Mouse (Mus musculus): ENCODE results near the gene Setd3. TPM values are rescaled to one million over a fixed set of nuclear protein-coding genes. Genes with fewer than 3 reads are reported as not detected.

The Setd3 gene
- polyA plus RNA-seq, 1 experiment from 2014 or later = 103 TPM

GRCm38 (mm10) chr12:108216611-108217370, 37.7 kb upstream of the Setd3 start:
- H3K4me2 ChIP-seq (replicated peaks) = no peak overlapping the region

GRCm38 (mm10) chr12:108215090-108215489, 36.0 kb upstream of the Setd3 start:
- no peak for ATAC-seq (ENCODE audit: insufficient number of reproducible peaks, insufficient read depth, low FRiP score, low TSS enrichment)
- H3K4me1 ChIP-seq = peaks cover 70% of the 10 kb centered on the region
- no peak overlapping the region for H3K4me2 ChIP-seq (replicated peaks)
- whole genome bisulfite sequencing = 19% methylated on average over 8 of the region's 8 CpGs
- peak overlapping the region; percentile 0; the same call in 1 of the 2 replicates for H3K27ac ChIP-seq
- no peaks in the 10 kb centered on the region for H3K9me3 ChIP-seq
- no peak overlapping the region for H3K4me3 ChIP-seq
- no peak overlapping the region for H3K9ac ChIP-seq
- H3K36me3 ChIP-seq = no peaks in the 10 kb centered on the region
- no peaks in the 10 kb centered on the region for H3K27me3 ChIP-seq

More at GRCm38 (mm10) chr12:108216611-108217370, 37.7 kb upstream of the Setd3 start:
- Histone ChIP-seq H3K27ac (no peak overlapping the region), H3K9ac (no peak overlapping the region), H3K36me3 (no peaks in the 10 kb centered on the region), H3K27me3 (no peaks in the 10 kb centered on the region), H3K4me3 (no peak overlapping the region), H3K9me3 (no peaks in the 10 kb centered on the region), H3K4me1 (peaks cover 76% of the 10 kb centered on the region)
- WGBS = 77% methylated on average over 11 of the region's 11 CpGs
- no peak for ATAC-seq (ENCODE audit: insufficient number of reproducible peaks, insufficient read depth, low FRiP score, low TSS enrichment)

DNA sequence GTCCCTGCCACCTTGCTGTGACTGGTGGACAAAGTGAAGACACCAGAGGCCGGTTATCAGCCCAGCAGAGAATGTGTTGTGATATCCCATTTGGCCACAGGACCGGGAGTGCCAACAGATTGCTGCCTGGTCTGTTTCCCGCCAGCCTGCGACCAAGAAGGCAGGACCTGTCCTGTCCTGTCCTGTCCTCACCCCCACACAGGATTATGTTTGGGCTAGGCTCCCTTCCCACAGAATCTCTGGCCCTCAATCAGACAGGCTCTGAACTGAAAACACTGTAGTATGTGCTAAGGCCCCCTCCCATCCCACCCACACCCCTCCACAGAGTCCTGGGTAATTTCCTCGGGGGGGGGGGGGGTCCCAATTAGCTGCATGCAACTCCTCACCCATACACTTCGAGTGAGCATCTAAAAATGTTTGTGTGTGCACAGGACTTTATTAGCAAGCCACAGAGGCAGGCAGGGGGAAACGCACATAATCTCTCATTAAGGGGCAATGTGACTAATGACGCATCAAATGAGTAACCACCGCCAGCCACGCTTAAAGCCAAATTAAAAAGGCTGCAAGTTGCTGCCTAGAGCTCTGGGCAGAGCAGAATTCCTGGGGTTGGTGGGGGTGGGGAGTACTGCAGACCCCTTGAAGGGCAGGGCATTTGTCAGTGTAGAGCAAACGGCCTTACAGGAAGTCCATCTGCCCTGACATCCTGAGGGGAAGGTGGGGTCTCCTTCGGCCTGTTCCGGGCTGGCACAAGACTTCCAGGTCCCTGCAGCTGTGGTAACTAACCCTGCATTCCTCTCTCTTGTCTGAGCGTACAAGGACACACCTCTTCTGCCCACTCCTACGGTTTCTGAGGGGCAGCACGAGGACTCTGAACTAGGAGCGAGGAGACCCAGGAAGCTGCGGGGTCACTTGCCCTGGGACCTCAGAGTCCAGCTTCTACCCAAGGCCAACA, 34.3 kb upstream of the Setd3 start:
- Histone ChIP-seq H3K9me3 (no peaks in the 10 kb centered on the region), H3K27me3 (no peaks in the 10 kb centered on the region), H3K4me2 (replicated peaks) (no peak overlapping the region), H3K9ac (no peak overlapping the region), H3K4me1 (peaks cover 56% of the 10 kb centered on the region), H3K36me3 (no peaks in the 10 kb centered on the region), H3K4me3 (no peak overlapping the region), H3K27ac (peak overlapping the region; percentile 42)
- no peak for ATAC-seq (ENCODE audit: insufficient number of reproducible peaks, insufficient read depth, low FRiP score, low TSS enrichment)
- WGBS = 48% methylated on average over 18 of the region's 18 CpGs

GRCm38 (mm10) chr12:108212476-108212875, 33.4 kb upstream of the Setd3 start:
- H3K4me3 ChIP-seq = no peak overlapping the region
- peaks cover 51% of the 10 kb centered on the region for H3K4me1 ChIP-seq
- no peak for ATAC-seq (ENCODE audit: insufficient number of reproducible peaks, insufficient read depth, low FRiP score, low TSS enrichment)
- no peak overlapping the region for H3K9ac ChIP-seq
- 0 out of 2 replicates have a peak, but pooled peaks cover 2% of the 10 kb centered on the region for H3K36me3 ChIP-seq
- H3K4me2 ChIP-seq (replicated peaks) = no peak overlapping the region
- WGBS = 83% methylated on average over 6 of the region's 6 CpGs
- H3K27me3 ChIP-seq = no peaks in the 10 kb centered on the region
- H3K9me3 ChIP-seq = no peaks in the 10 kb centered on the region
- 0 out of 2 replicates have a peak overlapping the region, but pooled peaks have one; percentile 7 for H3K27ac ChIP-seq

DNA sequence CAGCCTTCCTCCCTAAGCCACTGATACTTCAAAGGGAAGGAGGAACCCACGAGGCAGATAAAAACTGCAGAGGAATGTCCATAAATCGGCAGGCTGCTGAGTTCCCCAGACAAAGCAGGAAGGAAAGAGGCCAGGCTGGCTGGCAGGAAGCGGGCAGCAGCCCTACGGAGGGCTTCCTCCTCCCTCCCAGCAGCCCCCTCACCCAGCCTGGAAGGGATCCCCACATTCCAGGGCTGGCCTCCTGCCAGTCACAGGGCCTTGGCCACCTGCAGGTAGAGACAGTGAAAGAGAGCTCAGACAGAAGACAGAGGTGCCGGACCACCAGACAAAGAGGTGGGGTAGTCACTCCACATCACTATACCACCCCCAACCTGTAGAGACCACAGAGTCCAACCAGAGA, 33.0 kb upstream of the Setd3 start:
- Histone ChIP-seq H3K4me1 (peaks cover 48% of the 10 kb centered on the region), H3K9ac (no peak overlapping the region), H3K9me3 (no peaks in the 10 kb centered on the region), H3K27ac (peak overlapping the region; percentile 7), H3K36me3 (0 out of 2 replicates have a peak, but pooled peaks cover 6% of the 10 kb centered on the region), H3K27me3 (no peaks in the 10 kb centered on the region), H3K4me3 (no peak overlapping the region), H3K4me2 (replicated peaks) (no peak overlapping the region)
- 48% methylated on average over 5 of the region's 5 CpGs for WGBS
- ATAC-seq (ENCODE audit: insufficient number of reproducible peaks, insufficient read depth, low FRiP score, low TSS enrichment) = no peak

- Histone ChIP-seq H3K4me3 (no peak overlapping the region), H3K4me1 (peaks cover 38% of the 10 kb centered on the region), H3K9ac (no peak overlapping the region), H3K27ac (no peak overlapping the region), H3K27me3 (no peaks in the 10 kb centered on the region), H3K36me3 (peaks cover 15% of the 10 kb centered on the region), H3K9me3 (no peaks in the 10 kb centered on the region), H3K4me2 (replicated peaks) (no peak overlapping the region)
- 92% methylated on average over 15 of the region's 15 CpGs for WGBS
- no peak for ATAC-seq (ENCODE audit: insufficient number of reproducible peaks, insufficient read depth, low FRiP score, low TSS enrichment)
These were observed 31.5 kb upstream of the Setd3 start for GRCm38 (mm10) chr12:108210623-108211022.

GRCm38 (mm10) chr12:108208726-108209438, 29.8 kb upstream of the Setd3 start:
- Histone ChIP-seq H3K4me2 (replicated peaks) (no peak overlapping the region), H3K9me3 (no peaks in the 10 kb centered on the region), H3K36me3 (peaks cover 30% of the 10 kb centered on the region), H3K27me3 (no peaks in the 10 kb centered on the region), H3K4me1 (peaks cover 22% of the 10 kb centered on the region), H3K9ac (no peak overlapping the region), H3K27ac (no peak overlapping the region), H3K4me3 (no peak overlapping the region)
- no peak for ATAC-seq (ENCODE audit: insufficient number of reproducible peaks, insufficient read depth, low FRiP score, low TSS enrichment)
- 34% methylated on average over 13 of the region's 13 CpGs for WGBS

DNA sequence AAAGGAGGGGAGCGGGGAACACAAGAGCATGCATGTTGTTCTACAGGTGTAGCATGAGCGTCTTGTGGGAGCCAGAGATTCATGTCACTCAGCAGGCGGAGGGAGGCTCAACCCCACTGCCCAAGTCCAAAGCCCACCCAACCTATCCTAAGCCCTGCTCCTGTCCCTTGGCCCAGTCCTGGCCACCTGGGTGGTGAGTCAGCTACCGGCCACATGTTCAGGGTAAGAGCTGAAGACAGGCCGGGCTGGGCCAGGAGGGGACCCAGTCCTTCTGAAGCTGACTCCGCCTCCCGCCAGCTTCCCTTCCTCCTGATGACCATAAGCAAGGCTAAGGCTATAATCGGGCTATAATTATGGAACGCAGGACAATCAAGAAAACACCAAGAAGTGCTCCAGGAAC, 29.1 kb upstream of the Setd3 start:
- Histone ChIP-seq H3K27me3 (no peaks in the 10 kb centered on the region), H3K4me2 (replicated peaks) (no peak overlapping the region), H3K9ac (no peak overlapping the region), H3K4me1 (peaks cover 15% of the 10 kb centered on the region), H3K27ac (no peak overlapping the region), H3K9me3 (no peaks in the 10 kb centered on the region), H3K36me3 (peaks cover 35% of the 10 kb centered on the region), H3K4me3 (no peak overlapping the region)
- 90% methylated on average over 9 of the region's 9 CpGs for WGBS
- ATAC-seq (ENCODE audit: insufficient number of reproducible peaks, insufficient read depth, low FRiP score, low TSS enrichment) = no peak

- H3K27ac ChIP-seq = no peak overlapping the region
- peaks cover 51% of the 10 kb centered on the region for H3K36me3 ChIP-seq
- H3K4me1 ChIP-seq = peaks cover 3% of the 10 kb centered on the region; the same call in 1 of the 2 replicates
- ATAC-seq (ENCODE audit: insufficient number of reproducible peaks, insufficient read depth, low FRiP score, low TSS enrichment) = peak; percentile 29; the same call in 1 of the 2 replicates
- WGBS = 16% methylated on average over 5 of the region's 5 CpGs
- no peak overlapping the region for H3K9ac ChIP-seq
- no peaks in the 10 kb centered on the region for H3K9me3 ChIP-seq
- H3K4me2 ChIP-seq (replicated peaks) = no peak overlapping the region
- H3K4me3 ChIP-seq = no peak overlapping the region
- no peaks in the 10 kb centered on the region for H3K27me3 ChIP-seq
These were observed 27.5 kb upstream of the Setd3 start for GRCm38 (mm10) chr12:108206641-108207040.

DNA sequence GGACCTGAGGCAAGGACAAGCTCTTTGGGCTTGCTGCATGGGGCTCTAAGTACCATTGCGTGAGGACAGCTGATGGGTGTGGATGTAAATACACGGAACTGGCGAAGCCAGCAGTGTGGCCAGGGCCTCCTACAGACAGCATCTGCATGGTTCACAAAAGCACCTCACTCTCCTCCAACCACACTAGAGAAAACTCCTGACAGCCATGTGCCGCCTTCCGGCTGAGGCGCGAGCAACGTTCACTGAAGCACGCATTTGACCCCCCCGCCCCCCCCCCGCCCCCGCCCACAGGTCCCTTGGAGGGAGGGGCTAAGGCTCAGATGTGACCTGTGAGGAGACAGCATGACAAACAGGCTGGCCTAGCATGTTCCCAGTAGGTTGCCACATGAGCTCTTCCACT, 25.9 kb upstream of the Setd3 start:
- Histone ChIP-seq H3K9ac (no peak overlapping the region), H3K9me3 (no peaks in the 10 kb centered on the region), H3K4me2 (replicated peaks) (no peak overlapping the region), H3K4me1 (peaks cover 2% of the 10 kb centered on the region; the same call in 1 of the 2 replicates), H3K27ac (no peak overlapping the region), H3K4me3 (no peak overlapping the region), H3K36me3 (peaks cover 66% of the 10 kb centered on the region), H3K27me3 (no peaks in the 10 kb centered on the region)
- no peak for ATAC-seq (ENCODE audit: insufficient number of reproducible peaks, insufficient read depth, low FRiP score, low TSS enrichment)
- WGBS = 79% methylated on average over 12 of the region's 12 CpGs

DNA sequence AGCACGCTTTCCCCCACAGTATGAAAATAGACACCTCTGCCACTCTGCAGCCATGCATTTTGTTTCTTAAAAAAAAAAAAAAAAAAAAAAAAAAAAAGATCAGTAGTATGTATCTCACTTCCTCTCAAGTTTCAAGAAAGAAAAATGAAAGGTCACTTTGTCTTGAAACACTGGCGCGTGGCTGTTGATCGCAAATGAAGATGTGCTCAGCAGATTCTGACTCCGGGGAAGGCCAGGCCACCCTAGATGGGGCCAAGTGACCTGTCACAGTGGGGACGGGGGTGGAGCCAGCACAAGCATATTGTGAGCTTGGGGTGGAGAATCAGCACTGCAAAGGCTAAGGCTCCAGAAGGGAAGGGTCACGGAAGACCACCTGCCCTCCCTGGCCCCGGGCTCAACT, 24.8 kb upstream of the Setd3 start:
- no peak overlapping the region for H3K9ac ChIP-seq
- ATAC-seq (ENCODE audit: insufficient number of reproducible peaks, insufficient read depth, low FRiP score, low TSS enrichment) = no peak
- no peaks in the 10 kb centered on the region for H3K9me3 ChIP-seq
- no peaks in the 10 kb centered on the region for H3K27me3 ChIP-seq
- H3K27ac ChIP-seq = no peak overlapping the region
- H3K4me1 ChIP-seq = no peaks in the 10 kb centered on the region; the same call in 1 of the 2 replicates
- H3K36me3 ChIP-seq = peaks cover 77% of the 10 kb centered on the region
- H3K4me3 ChIP-seq = no peak overlapping the region
- 66% methylated on average over 8 of the region's 8 CpGs for WGBS
- no peak overlapping the region for H3K4me2 ChIP-seq (replicated peaks)

Data from embryonic facial prominence, embryonic 12.5 days (tissue).